ENCODE assay signal across 12 mouse cellular contexts in genomic region chr15:77338451-77338850, GRCm38 (mm10). TPM values are rescaled to one million over a fixed set of nuclear protein-coding genes. Genes with fewer than 3 reads are reported as not detected.
DNase-seq lines count a peak whose midpoint lies in the region; ATAC-seq and TF ChIP-seq lines count a peak whose summit lies in the region.
"Had no signal": no experiment of that assay in that cellular context is flagged by ENCODE, and none has a peak within 500 bp of the region (broad histone marks: within the 10 kb centered on the region; RNA-seq: fewer than 3 reads in every experiment).

No protein-coding gene starts in this region.

- no peak overlapping the region for H3K9ac ChIP-seq in hindbrain, embryonic 13.5 days
- no peak overlapping the region for H3K9ac ChIP-seq in hindbrain, embryonic 16.5 days (ENCODE audit: low read depth, low read length)
- peak overlapping the region; percentile 27; the same call in 1 of the 2 replicates for H3K9ac ChIP-seq in ES-E14 (ENCODE audit: insufficient read depth, low read depth, low read length, poor library complexity, severe bottlenecking)
- H3K9ac ChIP-seq in kidney, embryonic 14.5 days (ENCODE audit: low read depth, low read length): no peak overlapping the region
- peak overlapping the region; percentile 16; the same call in 1 of the 2 replicates for H3K9ac ChIP-seq in liver, postnatal 0 days (replicated peaks)
- H3K9ac ChIP-seq in forebrain, embryonic 12.5 days: no peak overlapping the region
- H3K9ac ChIP-seq: limb, embryonic 12.5 days had no signal

- H3K4me3 ChIP-seq in hindbrain, embryonic 13.5 days: no peak overlapping the region
- no peak overlapping the region for H3K4me3 ChIP-seq in hindbrain, embryonic 16.5 days (ENCODE audit: low read length)
- H3K4me3 ChIP-seq in ES-E14 (ENCODE audit: insufficient read depth in 1 of 2, low read depth in 1 of 2, low read length in 2 of 2, poor library complexity in 1 of 2, severe bottlenecking in 1 of 2): peak overlapping the region; percentile 55 to 59
- H3K4me3 ChIP-seq in kidney, embryonic 14.5 days (ENCODE audit: low read length): no peak overlapping the region
- peak overlapping the region; percentile 40 for H3K4me3 ChIP-seq in liver, postnatal 0 days (ENCODE audit: low read depth, low read length)
- no peak overlapping the region for H3K4me3 ChIP-seq in forebrain, embryonic 12.5 days (replicated peaks)
- H3K4me3 ChIP-seq: limb, embryonic 12.5 days had no signal

- no peak for ATAC-seq in hindbrain, embryonic 13.5 days (ENCODE audit: low FRiP score)
- ATAC-seq in hindbrain, embryonic 16.5 days: no peak
- no peak; the same call in 1 of the 2 replicates for ATAC-seq in kidney, embryonic 14.5 days (ENCODE audit: low FRiP score, low TSS enrichment)
- peak; percentile 90 for ATAC-seq in liver, postnatal 0 days
- ATAC-seq in forebrain, embryonic 12.5 days (ENCODE audit: low FRiP score): no peak
- ATAC-seq: midbrain, embryonic 16.5 days; Patski had no signal

- no peaks in the 10 kb centered on the region for H3K27me3 ChIP-seq in hindbrain, embryonic 13.5 days
- H3K27me3 ChIP-seq in hindbrain, embryonic 16.5 days (replicated peaks; ENCODE audit: control insufficient read depth, insufficient read depth, low read length): no peaks in the 10 kb centered on the region
- no peaks in the 10 kb centered on the region for H3K27me3 ChIP-seq in kidney, embryonic 14.5 days (ENCODE audit: control insufficient read depth, insufficient read depth, low read length)
- no peaks in the 10 kb centered on the region for H3K27me3 ChIP-seq in liver, postnatal 0 days (ENCODE audit: insufficient read depth, low read length)
- H3K27me3 ChIP-seq in forebrain, embryonic 12.5 days: no peaks in the 10 kb centered on the region; the same call in 1 of the 2 replicates
- H3K27me3 ChIP-seq: limb, embryonic 12.5 days; Patski had no signal

- intact Hi-C loops in heart, postnatal 10 days (cut with DNase I): no loop called here

- peaks cover 30% of the 10 kb centered on the region for H3K4me1 ChIP-seq in hindbrain, embryonic 13.5 days (replicated peaks)
- H3K4me1 ChIP-seq in hindbrain, embryonic 16.5 days (ENCODE audit: control insufficient read depth, insufficient read depth, low read depth, low read length): peaks cover 17% of the 10 kb centered on the region
- H3K4me1 ChIP-seq in ES-E14 (ENCODE audit: control insufficient read depth in 2 of 2, insufficient read depth in 2 of 2, low read length in 2 of 2, poor library complexity in 1 of 2): peaks cover 26 to 29% of the 10 kb centered on the region in 2 experiments
- H3K4me1 ChIP-seq in kidney, embryonic 14.5 days (ENCODE audit: control insufficient read depth, insufficient read depth, low read length): peaks cover 6% of the 10 kb centered on the region
- peaks cover 11% of the 10 kb centered on the region for H3K4me1 ChIP-seq in liver, postnatal 0 days (ENCODE audit: insufficient read depth)
- H3K4me1 ChIP-seq in forebrain, embryonic 12.5 days: peaks cover 18% of the 10 kb centered on the region

- H3K4me2 ChIP-seq in hindbrain, embryonic 13.5 days: no peak overlapping the region
- no peak overlapping the region for H3K4me2 ChIP-seq in hindbrain, embryonic 16.5 days (ENCODE audit: low read length)
- no peak overlapping the region for H3K4me2 ChIP-seq in kidney, embryonic 14.5 days (replicated peaks; ENCODE audit: low read depth, low read length)
- peak overlapping the region; percentile 63 for H3K4me2 ChIP-seq in liver, postnatal 0 days (ENCODE audit: low read depth, low read length)
- no peak overlapping the region for H3K4me2 ChIP-seq in forebrain, embryonic 12.5 days
- H3K4me2 ChIP-seq: limb, embryonic 12.5 days had no signal

- peak; percentile 42; the same call in 1 of the 2 replicates for TF ChIP-seq EP300 in liver, postnatal 0 days (IDR thresholded peaks at IDR 0.05; ENCODE audit: low read depth)

- peak overlapping the region; percentile 40; the same call in 1 of the 2 replicates for H3K27ac ChIP-seq in hindbrain, embryonic 13.5 days
- no peak overlapping the region for H3K27ac ChIP-seq in hindbrain, embryonic 16.5 days (ENCODE audit: low read depth, low read length)
- H3K27ac ChIP-seq in ES-E14 (ENCODE audit: insufficient read depth, low read depth, low read length, poor library complexity, severe bottlenecking): peak overlapping the region; percentile 96
- peak overlapping the region; percentile 3; the same call in 1 of the 2 replicates for H3K27ac ChIP-seq in kidney, embryonic 14.5 days (ENCODE audit: low read depth, low read length)
- peak overlapping the region; percentile 84 for H3K27ac ChIP-seq in liver, postnatal 0 days (ENCODE audit: low read depth)
- H3K27ac ChIP-seq in forebrain, embryonic 12.5 days: no peak overlapping the region
- H3K27ac ChIP-seq: limb, embryonic 12.5 days had no signal

- TF ChIP-seq CTCF in liver, postnatal 0 days (IDR thresholded peaks at IDR 0.05; ENCODE audit: low read depth): no peak

- no peaks in the 10 kb centered on the region for H3K36me3 ChIP-seq in hindbrain, embryonic 13.5 days
- H3K36me3 ChIP-seq in hindbrain, embryonic 16.5 days (ENCODE audit: control insufficient read depth, insufficient read depth, low read length): no peaks in the 10 kb centered on the region
- no peaks in the 10 kb centered on the region for H3K36me3 ChIP-seq in ES-E14 (ENCODE audit: control insufficient read depth, insufficient read depth, low read length, poor library complexity, severe bottlenecking)
- H3K36me3 ChIP-seq in kidney, embryonic 14.5 days (ENCODE audit: control insufficient read depth, insufficient read depth, low read length): no peaks in the 10 kb centered on the region
- H3K36me3 ChIP-seq in liver, postnatal 0 days (replicated peaks; ENCODE audit: insufficient read depth, low read length): no peaks in the 10 kb centered on the region; the same call in 1 of the 2 replicates
- H3K36me3 ChIP-seq in forebrain, embryonic 12.5 days (replicated peaks): no peaks in the 10 kb centered on the region
- H3K36me3 ChIP-seq: limb, embryonic 12.5 days had no signal

- WGBS in hindbrain, embryonic 13.5 days: 61% methylated on average over 7 of the region's 7 CpGs
- 67% methylated on average over 7 of the region's 7 CpGs for WGBS in hindbrain, embryonic 16.5 days
- 49% methylated on average over 7 of the region's 7 CpGs for WGBS in kidney, embryonic 14.5 days
- 52% methylated on average over 7 of the region's 7 CpGs for WGBS in liver, postnatal 0 days (ENCODE audit: insufficient replicate concordance)
- 73% methylated on average over 7 of the region's 7 CpGs for whole genome bisulfite sequencing in forebrain, embryonic 12.5 days

- no peaks in the 10 kb centered on the region for H3K9me3 ChIP-seq in hindbrain, embryonic 13.5 days
- H3K9me3 ChIP-seq in hindbrain, embryonic 16.5 days (ENCODE audit: control insufficient read depth, low read length): no peaks in the 10 kb centered on the region
- H3K9me3 ChIP-seq in ES-E14 (ENCODE audit: control insufficient read depth, insufficient read depth, low read depth, low read length): no peaks in the 10 kb centered on the region
- H3K9me3 ChIP-seq in kidney, embryonic 14.5 days (ENCODE audit: control insufficient read depth, low read length): no peaks in the 10 kb centered on the region
- H3K9me3 ChIP-seq in liver, postnatal 0 days (ENCODE audit: low read length): no peaks in the 10 kb centered on the region
- H3K9me3 ChIP-seq in forebrain, embryonic 12.5 days: no peaks in the 10 kb centered on the region
- H3K9me3 ChIP-seq: limb, embryonic 12.5 days had no signal

- in situ Hi-C loops in ES-E14 (cut with MboI; ENCODE audit: low sequenced_read_pairs in 2 of 2, unreplicated experiment in 2 of 2): no loop called here

- DNase-seq in ES-E14 (ENCODE audit: low read depth, low spot score): no peak
- DNase-seq in liver, postnatal 0 days: peak; percentile 45
- DNase-seq in left cerebral cortex, adult 18-20 months (ENCODE audit: low spot score in 2 of 2): no peak
- DNase-seq in heart, postnatal 10 days: no peak
- DNase-seq: B cell, adult 2 months had no signal

TF ChIP-seq in ES-E14, 5 proteins besides CTCF, POLR2A, EP300 and RAD21:
- TF ChIP-seq MAFK (IDR thresholded peaks at IDR 0.05; ENCODE audit: insufficient read depth, low read depth, low read length) (no peak), CHD2 (IDR thresholded peaks at IDR 0.05; ENCODE audit: low read depth, low read length) (0 out of 2 replicates have a peak, but pooled peaks have one; percentile 49)

RNA-seq across cellular contexts. Expression of gene Rbfox2, which starts 31.6 kb away (rescaled TPM):
- polyA plus RNA-seq in hindbrain, embryonic 13.5 days (2015; fragmentation: Nextera tagmentation; extraction: Ambion mirVana): 158 and 159 TPM in 2 replicates
- 122 and 140 TPM in 2 replicates for polyA plus RNA-seq in hindbrain, embryonic 16.5 days (2015; fragmentation: Nextera tagmentation; extraction: Ambion mirVana)
- total RNA-seq in ES-E14 (2012; rRNA removed): 55.3 and 56.4 TPM in 2 replicates
- polyA plus RNA-seq in kidney, embryonic 14.5 days (2014; fragmentation: Nextera tagmentation; extraction: Ambion mirVana): 57.6 and 64.6 TPM in 2 replicates
- polyA plus RNA-seq in liver, postnatal 0 days (2015; fragmentation: Nextera tagmentation; extraction: Ambion mirVana): 6.9 and 7.0 TPM in 2 replicates
- 119 and 123 TPM in 2 replicates for polyA plus RNA-seq in forebrain, embryonic 12.5 days (2016; fragmentation: Nextera tagmentation; extraction: Ambion mirVana)
- total RNA-seq in left cerebral cortex, adult 18-20 months (2021): 100 to 1,000 TPM; 239 to 240 TPM
- 100 to 1,000 TPM; 134 to 153 TPM for total RNA-seq in heart, postnatal 10 days (2021)

Comparison
In these comparisons a context has a peak if more than half of its experiments do, and no peak if none do; other contexts are left out.
1. H3K27ac ChIP-seq: peak in hindbrain, embryonic 13.5 days (single experiment), ES-E14 (single experiment), kidney, embryonic 14.5 days (single experiment) and liver, postnatal 0 days (single experiment); none in hindbrain, embryonic 16.5 days (single experiment) and forebrain, embryonic 12.5 days (single experiment).
2. H3K4me3 ChIP-seq: peak in ES-E14 (2 of 2) and liver, postnatal 0 days (single experiment); none in hindbrain, embryonic 13.5 days (single experiment), hindbrain, embryonic 16.5 days (single experiment), kidney, embryonic 14.5 days (single experiment) and forebrain, embryonic 12.5 days (single experiment).
3. H3K9ac ChIP-seq: peak in ES-E14 (single experiment) and liver, postnatal 0 days (single experiment); none in hindbrain, embryonic 13.5 days (single experiment), hindbrain, embryonic 16.5 days (single experiment), kidney, embryonic 14.5 days (single experiment) and forebrain, embryonic 12.5 days (single experiment).